Mouse (Mus musculus) heart, postnatal 0 days (tissue): ENCODE measurements around the gene Mecom. TPM values are rescaled to one million over a fixed set of nuclear protein-coding genes. Genes with fewer than 3 reads are reported as not detected.

Source experiments
- ATAC-seq: fragments of 200-750 bp; cut with Nextera tagmentation; 2 replicates; pipeline ENCODE4 v1.8.0; 2017; ENCODE audit warnings: low read depth, moderate number of reproducible peaks, moderate library complexity; ENCODE audit not compliant: insufficient read depth
- DNase-seq: peaks from one replicate; pipeline ENCODE4 v3.0.0-alpha.2; 2016; ENCODE audit warnings: low spot score
- H3K27ac ChIP-seq: fragments of 300-500 bp; sonication (generic); 2 replicates; pipeline ENCODE4 v1.5.1; 2014; ENCODE audit warnings: low read depth, mild to moderate bottlenecking
- H3K27me3 ChIP-seq: fragments of 300-500 bp; sonication (generic); 2 replicates; pipeline ENCODE4 v1.6.1; 2014; ENCODE audit warnings: low read length, mixed read lengths; ENCODE audit not compliant: control insufficient read depth, insufficient read depth
- H3K36me3 ChIP-seq: fragments of 300-500 bp; sonication (generic); replicated peaks from 2 replicates; pipeline ENCODE4 v1.6.1; 2014; ENCODE audit warnings: low read length, mixed read lengths; ENCODE audit not compliant: control insufficient read depth, insufficient read depth
- H3K4me1 ChIP-seq: fragments of 300-500 bp; sonication (generic); 2 replicates; pipeline ENCODE4 v1.6.1; 2014; ENCODE audit warnings: antibody characterized with exemption; ENCODE audit not compliant: control insufficient read depth, insufficient read depth
- H3K4me2 ChIP-seq: fragments of 300-500 bp; sonication (generic); 2 replicates; pipeline ENCODE4 v1.6.1; 2014; ENCODE audit warnings: low read depth, mild to moderate bottlenecking, low read length, moderate library complexity
- H3K4me3 ChIP-seq: fragments of 300-500 bp; sonication (generic); 2 replicates; pipeline ENCODE4 v1.5.1; 2014; ENCODE audit warnings: low read depth, low read length
- H3K9ac ChIP-seq: fragments of 300-500 bp; sonication (generic); replicated peaks from 2 replicates; pipeline ENCODE4 v1.6.1; 2014; ENCODE audit warnings: low read depth, low read length, mixed read lengths
- H3K9me3 ChIP-seq: fragments of 300-500 bp; sonication (generic); replicated peaks from 2 replicates; pipeline ENCODE4 v1.6.1; 2016; ENCODE audit warnings: low read length; ENCODE audit not compliant: control insufficient read depth
- CTCF ChIP-seq: IDR thresholded peaks from 2 replicates; pipeline ENCODE4 v1.5.1; 2016; ENCODE audit warnings: antibody characterized with exemption, control low read depth, low read depth
- EP300 ChIP-seq: IDR thresholded peaks from 2 replicates; pipeline ENCODE4 v1.6.1; 2016; ENCODE audit warnings: antibody characterized with exemption, low read depth
- WGBS: fragments of 180-500 bp; shearing (Covaris S2); extraction: QIAGEN DNeasy Blood & Tissue Kit; methylation state at CpG from one replicate; pipeline ENCODE4 v1.1.7; 2014; 5-methylcytosine and 5-hydroxymethylcytosine counted together
- polyA plus RNA-seq: library from polyadenylated mRNA; unstranded; fragments of >200 nt; fragmentation: Nextera tagmentation; extraction: Ambion mirVana; gene quantifications from 2 replicates; pipeline ENCODE4 v1.2.1, GENCODE M21; 2015
- total RNA-seq: library from RNA; depleted of rRNA; stranded (reverse); fragments of >200 nt; gene quantifications from 2 replicates; pipeline ENCODE4 v1.2.3, GENCODE M21; 2014; ENCODE audit warnings: low replicate concordance

Mecom gene
- total and polyA plus RNA-seq, 2 experiments from 2014 or later = 8.5 to 18.9 TPM

- Histone ChIP-seq H3K4me3 (no peak overlapping the region), H3K4me1 (no peaks in the 10 kb centered on the region; the same call in 1 of the 2 replicates), H3K4me2 (no peak overlapping the region), H3K9ac (no peak overlapping the region), H3K27ac (no peak overlapping the region), H3K9me3 (no peaks in the 10 kb centered on the region), H3K36me3 (no peaks in the 10 kb centered on the region), H3K27me3 (no peaks in the 10 kb centered on the region)
- 80% methylated on average over 5 of the region's 5 CpGs for WGBS
- DNase-seq (no peak), ATAC-seq (no peak)
- TF ChIP-seq EP300 (no peak), CTCF (no peak)
These were observed 292.0 kb downstream of the Mecom start for GRCm38 (mm10) chr3:30255828-30256227.

GRCm38 (mm10) chr3:30254451-30254850 is 293.4 kb downstream of the Mecom start:
- TF ChIP-seq EP300 = no peak
- no peak for TF ChIP-seq CTCF
- Histone ChIP-seq H3K4me2 (no peak overlapping the region), H3K9me3 (no peaks in the 10 kb centered on the region), H3K9ac (no peak overlapping the region), H3K4me3 (no peak overlapping the region), H3K27me3 (no peaks in the 10 kb centered on the region), H3K36me3 (no peaks in the 10 kb centered on the region), H3K4me1 (no peaks in the 10 kb centered on the region), H3K27ac (no peak overlapping the region)
- WGBS = 28% methylated on average over 7 of the region's 7 CpGs
- DNase-seq (no peak), ATAC-seq (no peak)

- WGBS = 45% methylated on average over 5 of the region's 5 CpGs
- no peaks in the 10 kb centered on the region for H3K27me3 ChIP-seq
These were observed 294.1 kb downstream of the Mecom start for GRCm38 (mm10) chr3:30253714-30254113.

GRCm38 (mm10) chr3:30248656-30249384 is 299.0 kb downstream of the Mecom start:
- Histone ChIP-seq H3K36me3 (no peaks in the 10 kb centered on the region), H3K9me3 (no peaks in the 10 kb centered on the region), H3K27ac (no peak overlapping the region), H3K4me3 (no peak overlapping the region), H3K4me2 (no peak overlapping the region), H3K4me1 (no peaks in the 10 kb centered on the region; the same call in 1 of the 2 replicates), H3K27me3 (no peaks in the 10 kb centered on the region), H3K9ac (no peak overlapping the region)
- TF ChIP-seq CTCF (no peak), EP300 (no peak)
- WGBS = 71% methylated on average over 4 of the region's 4 CpGs
- ATAC-seq = no peak
- DNase-seq = no peak

More at GRCm38 (mm10) chr3:30253714-30254113, 294.1 kb downstream of the Mecom start:
- Histone ChIP-seq H3K4me3 (no peak overlapping the region), H3K4me1 (no peaks in the 10 kb centered on the region), H3K9me3 (no peaks in the 10 kb centered on the region), H3K4me2 (no peak overlapping the region), H3K9ac (no peak overlapping the region), H3K36me3 (no peaks in the 10 kb centered on the region), H3K27ac (no peak overlapping the region)
- no peak for TF ChIP-seq EP300
- TF ChIP-seq CTCF = no peak
- ATAC-seq = no peak
- no peak for DNase-seq

GRCm38 (mm10) chr3:30247256-30247655 is 300.6 kb downstream of the Mecom start:
- Histone ChIP-seq H3K4me3 (no peak overlapping the region), H3K27ac (peak overlapping the region; percentile 54), H3K27me3 (no peaks in the 10 kb centered on the region), H3K4me1 (no peaks in the 10 kb centered on the region; the same call in 1 of the 2 replicates), H3K36me3 (no peaks in the 10 kb centered on the region), H3K4me2 (no peak overlapping the region), H3K9me3 (no peaks in the 10 kb centered on the region), H3K9ac (no peak overlapping the region)
- ATAC-seq (no peak), DNase-seq (no peak)
- 78% methylated on average over 5 of the region's 5 CpGs for WGBS
- TF ChIP-seq CTCF (no peak), EP300 (no peak)
